Comparison of ENCODE assay signal across 8 mouse cellular contexts in genomic region chr7:143583956-143584355, GRCm38 (mm10). TPM values are rescaled to one million over a fixed set of nuclear protein-coding genes. Genes with fewer than 3 reads are reported as not detected.
DNase-seq lines count a peak whose midpoint lies in the region; ATAC-seq lines count a peak whose summit lies in the region.

No protein-coding gene starts in this region.

- peaks cover 80% of the 10 kb centered on the region for H3K36me3 ChIP-seq in intestine, embryonic 14.5 days (ENCODE audit: control insufficient read depth, insufficient read depth, low read length)

- H3K4me3 ChIP-seq in intestine, embryonic 14.5 days (ENCODE audit: low read depth, low read length): no peak overlapping the region

- no peak overlapping the region for H3K4me2 ChIP-seq in intestine, embryonic 14.5 days (ENCODE audit: low read length)

- H3K9ac ChIP-seq in intestine, embryonic 14.5 days (ENCODE audit: low read length): no peak overlapping the region

- no peak overlapping the region for H3K27ac ChIP-seq in intestine, embryonic 14.5 days (ENCODE audit: low read depth)

- no peaks in the 10 kb centered on the region for H3K9me3 ChIP-seq in intestine, embryonic 14.5 days (ENCODE audit: control insufficient read depth, low read length)

- H3K27me3 ChIP-seq in intestine, embryonic 14.5 days (replicated peaks; ENCODE audit: control insufficient read depth, insufficient read depth, low read length): no peaks in the 10 kb centered on the region

- DNase-seq in right cerebral cortex, adult 18-20 months: peak; percentile 42
- no peak for DNase-seq in right cerebral cortex, postnatal 36 days (ENCODE audit: low spot score in 2 of 2)
- peak; percentile 71 to 78 for DNase-seq in adrenal gland, adult 18-20 months (ENCODE audit: low spot score in 2 of 2)
- peak; percentile 43 for DNase-seq in embryo, embryonic 11.5 days (ENCODE audit: low read depth, low spot score)
- DNase-seq in intestine, embryonic 14.5 days (ENCODE audit: low spot score): peak; percentile 81
- DNase-seq in lung, adult 18-20 months: peak; percentile 56 to 63
- peak; percentile 28 for DNase-seq in right cerebral cortex, postnatal 25 days
- DNase-seq in yolk sac, embryonic 10.5 days (ENCODE audit: low spot score): peak; percentile 30

- 24% methylated on average over 3 of the region's 3 CpGs for WGBS in intestine, embryonic 14.5 days

- H3K4me1 ChIP-seq in intestine, embryonic 14.5 days (replicated peaks; ENCODE audit: control insufficient read depth, insufficient read depth, low read length): no peaks in the 10 kb centered on the region

- no peak for ATAC-seq in intestine, embryonic 14.5 days (replicated peaks; ENCODE audit: low FRiP score, low TSS enrichment, low read depth)

RNA-seq across cellular contexts. Expression of gene Cars, which starts 15.9 kb away (rescaled TPM):
- total RNA-seq in adrenal gland, adult 18-20 months (2021): 10 to 100 TPM; 54.1 to 61.1 TPM
- polyA plus RNA-seq in intestine, embryonic 14.5 days (2014; fragmentation: Nextera tagmentation; extraction: Ambion mirVana): 53.9 and 56.5 TPM in 2 replicates

RNA-seq across cellular contexts. Expression of gene Nap1l4, which starts 35.0 kb away (rescaled TPM):
- 100 to 1,000 TPM; 144 to 155 TPM for total RNA-seq in adrenal gland, adult 18-20 months (2021)
- polyA plus RNA-seq in intestine, embryonic 14.5 days (2014; fragmentation: Nextera tagmentation; extraction: Ambion mirVana): 112 and 125 TPM in 2 replicates

RNA-seq across cellular contexts. Expression of gene Tnfrsf26, which starts 44.6 kb away (rescaled TPM):
- total RNA-seq in adrenal gland, adult 18-20 months (2021): 1 to 10 TPM in 1 of 2 experiments, under 1 TPM in 1; 0.86 to 1.1 TPM
- polyA plus RNA-seq in intestine, embryonic 14.5 days (2014; fragmentation: Nextera tagmentation; extraction: Ambion mirVana): 0.30 and 0.55 TPM in 2 replicates

Comparison
In these comparisons a context has a peak if more than half of its experiments do, and no peak if none do; other contexts are left out.
1. DNase-seq: peak in right cerebral cortex, adult 18-20 months (single experiment), adrenal gland, adult 18-20 months (2 of 2), embryo, embryonic 11.5 days (single experiment), intestine, embryonic 14.5 days (single experiment), lung, adult 18-20 months (2 of 2), right cerebral cortex, postnatal 25 days (single experiment) and yolk sac, embryonic 10.5 days (single experiment); none in right cerebral cortex, postnatal 36 days (0 of 2).